Mouse (Mus musculus): ENCODE data around the gene Iapp.

Gene Iapp

DNA sequence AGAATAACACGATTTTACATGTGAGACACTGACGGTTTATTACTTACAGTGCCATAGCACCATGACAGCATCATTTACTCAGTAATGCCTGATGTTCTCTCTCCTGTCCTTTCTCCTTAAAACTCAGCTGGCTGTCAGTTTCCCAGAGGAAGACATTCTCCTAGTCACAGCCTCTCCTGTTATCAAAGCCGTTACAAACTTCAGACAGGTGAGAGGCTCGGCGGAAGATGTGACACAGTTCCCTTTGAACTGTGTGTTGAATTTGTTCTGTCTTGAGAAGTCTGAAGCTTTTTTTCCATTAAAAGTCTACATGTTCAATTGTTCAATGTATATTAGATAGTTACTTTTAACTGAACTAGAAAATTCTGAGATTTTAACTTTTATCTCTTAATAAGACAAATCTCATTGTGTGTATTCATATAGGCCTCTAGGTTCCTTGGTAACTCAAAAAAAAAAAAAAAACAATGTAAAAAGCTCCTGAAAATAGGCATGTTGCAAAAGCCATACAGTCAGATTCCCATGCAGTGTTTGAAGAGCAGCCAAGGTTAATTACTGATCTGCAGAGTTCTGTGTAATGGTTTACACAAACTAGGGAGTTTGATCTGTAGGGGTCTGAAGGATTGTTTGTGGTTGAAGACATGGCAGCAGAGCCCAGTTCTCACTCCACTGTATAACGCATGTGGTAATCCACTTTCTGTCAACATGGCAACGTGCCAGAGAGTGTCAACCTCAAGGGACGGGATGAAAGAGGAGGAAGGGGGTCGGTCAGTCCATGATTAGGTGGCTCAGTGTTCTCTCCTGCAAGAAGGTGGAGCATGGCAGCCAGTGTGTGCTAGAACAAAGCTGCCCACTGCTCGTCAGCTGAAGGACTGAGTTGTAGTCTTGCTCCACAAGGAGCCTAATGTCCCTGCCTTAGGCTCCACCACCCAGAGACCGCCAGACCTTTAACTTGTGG is 49.5 kb downstream of the Iapp start:
- TF ChIP-seq GATA4 (IDR thresholded peaks at IDR 0.05; ENCODE audit: insufficient replicate concordance, low read length), result no peak

Data from liver, adult (tissue).